Mouse (Mus musculus) hindbrain, embryonic 11.5 days (tissue): Measurements from ENCODE around the gene Cgn. TPM values are rescaled to one million over a fixed set of nuclear protein-coding genes. Genes with fewer than 3 reads are reported as not detected.

Experiments
- ATAC-seq: fragments of 200-750 bp; cut with Nextera tagmentation; 2 replicates; pipeline ENCODE4 v1.8.0; 2017; ENCODE audit warnings: mild to moderate bottlenecking, moderate TSS enrichment, moderate library complexity; ENCODE audit not compliant: low FRiP score
- DNase-seq: peaks from one replicate; pipeline ENCODE4 v3.0.0-alpha.2; 2015; ENCODE audit warnings: low spot score
- H3K27ac ChIP-seq: fragments of 300-500 bp; sonication (generic); 2 replicates; pipeline ENCODE4 v1.5.1; 2014; ENCODE audit warnings: mild to moderate bottlenecking, low read depth, low read length
- H3K27me3 ChIP-seq: fragments of 300-500 bp; sonication (generic); 2 replicates; pipeline ENCODE4 v1.6.1; 2014; ENCODE audit warnings: mild to moderate bottlenecking, low read length, moderate library complexity, mixed read lengths; ENCODE audit not compliant: control insufficient read depth, insufficient read depth
- H3K36me3 ChIP-seq: fragments of 300-500 bp; sonication (generic); 2 replicates; pipeline ENCODE4 v1.6.1; 2014; ENCODE audit warnings: mild to moderate bottlenecking, low read length, moderate library complexity, mixed read lengths; ENCODE audit not compliant: control insufficient read depth, insufficient read depth
- H3K4me1 ChIP-seq: fragments of 300-500 bp; sonication (generic); replicated peaks from 2 replicates; pipeline ENCODE4 v1.6.1; 2014; ENCODE audit warnings: low read length, mixed read lengths; ENCODE audit not compliant: control insufficient read depth, insufficient read depth
- H3K4me2 ChIP-seq: fragments of 300-500 bp; sonication (generic); replicated peaks from 2 replicates; pipeline ENCODE4 v1.6.1; 2014; ENCODE audit warnings: mild to moderate bottlenecking, low read depth, low read length
- H3K4me3 ChIP-seq: fragments of 300-500 bp; sonication (generic); 2 replicates; pipeline ENCODE4 v1.5.1; 2014; ENCODE audit warnings: low read depth, low read length
- H3K9ac ChIP-seq: fragments of 300-500 bp; sonication (generic); 2 replicates; pipeline ENCODE4 v1.6.1; 2014; ENCODE audit warnings: low read depth, low read length
- H3K9me3 ChIP-seq: fragments of 300-500 bp; sonication (generic); 2 replicates; pipeline ENCODE4 v1.6.1; 2016; ENCODE audit warnings: low read length; ENCODE audit not compliant: control insufficient read depth
- WGBS: fragments of 180-500 bp; shearing (Covaris S2); extraction: QIAGEN DNeasy Blood & Tissue Kit; methylation state at CpG from one replicate; pipeline ENCODE4 v1.1.7; 2014; 5-methylcytosine and 5-hydroxymethylcytosine counted together
- polyA plus RNA-seq: library from polyadenylated mRNA; unstranded; fragments of >200 nt; fragmentation: Nextera tagmentation; extraction: Ambion mirVana; gene quantifications from 2 replicates; pipeline ENCODE4 v1.2.1, GENCODE M21; 2014

The Cgn gene
- polyA plus RNA-seq, result 2.7 and 3.5 TPM in 2 replicates

DNA sequence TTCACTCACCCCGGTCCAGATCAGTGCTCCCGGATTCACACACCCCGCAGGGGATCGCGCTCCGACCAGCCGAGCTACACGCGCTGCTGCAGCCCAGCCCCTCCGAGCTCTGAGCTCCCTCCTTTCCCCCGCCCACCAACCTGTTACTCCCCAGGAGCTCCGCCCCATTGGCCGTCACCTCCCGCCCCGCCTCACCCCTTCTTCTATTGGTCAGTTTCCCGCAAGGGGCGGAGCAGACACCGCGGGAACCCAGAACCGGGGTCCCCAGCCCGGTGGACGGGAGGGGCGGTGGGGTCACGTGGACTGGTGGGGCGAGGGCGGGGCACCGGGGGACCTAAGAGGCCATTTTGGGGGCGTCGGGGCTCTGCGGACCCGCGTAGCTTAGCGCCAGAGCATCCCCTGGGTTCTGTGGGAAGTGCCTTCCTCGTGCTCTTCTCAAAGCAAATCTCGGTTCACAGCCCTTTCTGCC is at the start of gene Cgn:
Cgn (minus strand) TSS at position 126 of the 469 bp plus-strand sequence.
- Histone ChIP-seq H3K36me3 (no peaks in the 10 kb centered on the region), H3K4me1 (no peaks in the 10 kb centered on the region; the same call in 1 of the 2 replicates), H3K9me3 (no peaks in the 10 kb centered on the region), H3K4me2 (peak within 1 kb of the TSS; percentile 77), H3K4me3 (peak within 1 kb of the TSS; percentile 45), H3K9ac (peak within 1 kb of the TSS; percentile 55), H3K27me3 (no peaks in the 10 kb centered on the region), H3K27ac (peak within 1 kb of the TSS; percentile 51)
- WGBS, result under 1% methylated on average over 32 of the region's 35 CpGs
- DNase-seq, result peak; percentile 97
- ATAC-seq, result peak; percentile 96

DNA sequence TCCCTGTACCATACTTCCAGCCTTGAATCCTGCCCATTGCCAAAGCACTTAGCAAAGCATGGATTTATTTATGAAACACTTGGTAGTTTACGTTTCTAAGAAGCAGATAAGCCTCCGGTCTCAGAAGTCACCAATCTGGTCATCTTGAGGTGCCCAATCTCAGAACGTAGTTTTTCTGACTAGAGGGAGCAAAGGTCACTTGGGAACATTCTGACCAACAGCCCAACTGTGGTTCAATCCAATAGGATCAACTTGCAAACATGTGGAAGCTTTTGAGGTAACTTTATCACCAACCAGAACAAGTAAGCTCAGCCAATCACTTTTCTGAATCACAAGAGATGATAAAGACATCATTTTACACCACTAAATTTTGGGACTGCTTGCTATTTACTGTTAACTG is 49.1 kb upstream of the Cgn start:
- H3K36me3 ChIP-seq, result no peaks in the 10 kb centered on the region
- WGBS, result 79% methylated on average over 3 of the region's 3 CpGs

DNA sequence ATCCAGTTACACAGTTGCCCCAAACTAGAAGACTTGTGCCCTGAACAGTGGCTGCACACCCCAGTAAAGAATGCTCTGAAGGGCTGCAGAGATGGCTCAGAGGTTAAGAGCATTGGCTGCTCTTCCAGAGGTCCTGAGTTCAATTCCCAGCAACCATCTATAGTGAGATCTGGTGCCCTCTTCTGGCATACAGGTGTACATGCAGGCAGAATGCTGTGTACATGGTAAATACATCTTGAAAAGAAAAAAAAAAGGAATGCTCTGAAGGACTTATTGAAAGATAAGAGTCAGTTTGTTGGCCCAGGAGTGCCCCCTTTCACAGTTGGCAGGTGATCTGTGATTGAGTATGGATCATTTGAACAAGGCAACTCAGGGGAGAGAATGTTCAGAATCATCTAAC is 47.1 kb upstream of the Cgn start:
- no peak for DNase-seq
- no peaks in the 10 kb centered on the region for H3K36me3 ChIP-seq
- H3K27me3 ChIP-seq, result no peaks in the 10 kb centered on the region
- no peaks in the 10 kb centered on the region for H3K9me3 ChIP-seq
- no peaks in the 10 kb centered on the region for H3K4me1 ChIP-seq
- H3K27ac ChIP-seq, result no peak overlapping the region
- H3K4me3 ChIP-seq, result no peak overlapping the region
- H3K9ac ChIP-seq, result no peak overlapping the region
- H3K4me2 ChIP-seq, result no peak overlapping the region
- ATAC-seq, result no peak

More for the DNA sequence above, 49.1 kb upstream of the Cgn start:
- Histone ChIP-seq H3K4me1 (no peaks in the 10 kb centered on the region), H3K9ac (no peak overlapping the region), H3K27me3 (no peaks in the 10 kb centered on the region), H3K4me3 (no peak overlapping the region), H3K9me3 (no peaks in the 10 kb centered on the region), H3K4me2 (no peak overlapping the region), H3K27ac (no peak overlapping the region)
- DNase-seq (no peak), ATAC-seq (no peak)

DNA sequence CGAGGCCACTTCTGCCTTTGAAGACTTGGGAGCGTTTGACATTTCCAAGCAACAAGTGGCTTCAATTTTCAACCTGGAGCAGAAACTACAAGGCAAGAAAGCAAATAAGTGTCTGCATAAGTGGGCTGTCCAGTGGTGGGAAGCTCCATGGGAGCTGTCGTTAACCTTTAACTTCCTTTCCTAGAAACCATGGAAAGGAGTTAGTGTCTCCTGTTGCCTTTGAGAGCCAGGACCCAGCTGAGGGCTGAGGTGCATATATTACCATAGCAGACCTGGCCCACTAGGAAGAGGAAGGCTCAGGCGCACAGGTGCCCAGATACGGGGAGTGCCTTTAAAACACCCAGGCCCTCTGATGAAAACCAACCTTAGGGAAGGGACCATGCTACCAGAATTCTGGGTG is 46.4 kb upstream of the Cgn start:
- H3K36me3 ChIP-seq, result no peaks in the 10 kb centered on the region
- 79% methylated on average over 5 of the region's 5 CpGs for WGBS
- ATAC-seq, result no peak

DNA sequence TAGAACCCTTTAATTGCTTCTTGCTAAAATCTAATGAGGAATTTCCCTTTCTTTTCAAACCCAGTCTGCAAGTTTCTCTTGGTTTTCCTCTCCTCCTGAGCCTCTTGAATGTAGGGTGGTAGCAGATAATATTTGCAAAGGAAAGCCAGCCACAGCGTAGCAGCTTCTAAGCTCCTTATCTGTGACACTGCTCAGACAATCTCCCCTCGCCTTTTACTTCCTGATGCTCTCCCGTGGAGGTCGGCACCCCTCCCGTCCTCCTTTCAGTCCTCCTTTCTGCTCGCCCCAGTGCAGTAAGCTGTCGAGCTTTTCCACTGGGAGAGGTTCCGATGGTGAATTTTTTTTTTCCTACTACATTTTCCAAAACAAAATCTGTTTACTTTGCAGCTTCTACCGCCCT is 45.8 kb upstream of the Cgn start:
- Histone ChIP-seq H3K4me2 (no peak overlapping the region), H3K27me3 (no peaks in the 10 kb centered on the region), H3K9ac (no peak overlapping the region), H3K4me3 (no peak overlapping the region), H3K9me3 (no peaks in the 10 kb centered on the region), H3K36me3 (no peaks in the 10 kb centered on the region), H3K27ac (no peak overlapping the region), H3K4me1 (no peaks in the 10 kb centered on the region)
- no peak for DNase-seq
- 32% methylated on average over 9 of the region's 9 CpGs for WGBS
- ATAC-seq, result no peak

More for the DNA sequence above, 46.4 kb upstream of the Cgn start:
- Histone ChIP-seq H3K4me1 (no peaks in the 10 kb centered on the region), H3K9me3 (no peaks in the 10 kb centered on the region), H3K4me2 (no peak overlapping the region), H3K4me3 (no peak overlapping the region), H3K27ac (no peak overlapping the region), H3K9ac (no peak overlapping the region), H3K27me3 (no peaks in the 10 kb centered on the region)
- DNase-seq, result no peak

DNA sequence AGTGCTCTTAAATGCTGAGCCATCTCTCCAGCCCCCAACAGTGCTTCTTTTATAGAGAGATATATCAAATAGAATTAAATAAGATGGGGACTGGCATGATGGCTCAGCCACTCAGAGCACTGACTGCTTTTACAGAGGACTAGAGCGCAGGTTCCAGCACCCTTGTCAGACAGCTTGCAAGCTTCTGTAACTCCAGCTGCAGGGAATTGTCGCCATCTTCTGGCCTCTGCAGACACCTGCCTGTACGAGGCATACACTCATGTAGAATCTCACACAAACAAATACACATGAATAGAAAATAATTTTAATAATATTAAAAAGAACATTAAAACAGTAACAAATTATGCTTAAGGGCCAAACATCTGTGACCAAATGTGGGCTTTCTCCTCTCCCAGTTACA is 37.8 kb upstream of the Cgn start:
- Histone ChIP-seq H3K4me3 (no peak overlapping the region), H3K36me3 (no peaks in the 10 kb centered on the region), H3K4me2 (no peak overlapping the region), H3K9me3 (no peaks in the 10 kb centered on the region), H3K9ac (no peak overlapping the region), H3K27ac (no peak overlapping the region), H3K27me3 (no peaks in the 10 kb centered on the region), H3K4me1 (no peaks in the 10 kb centered on the region)
- 76% methylated on average over 3 of the region's 3 CpGs for WGBS
- ATAC-seq (no peak), DNase-seq (no peak)

DNA sequence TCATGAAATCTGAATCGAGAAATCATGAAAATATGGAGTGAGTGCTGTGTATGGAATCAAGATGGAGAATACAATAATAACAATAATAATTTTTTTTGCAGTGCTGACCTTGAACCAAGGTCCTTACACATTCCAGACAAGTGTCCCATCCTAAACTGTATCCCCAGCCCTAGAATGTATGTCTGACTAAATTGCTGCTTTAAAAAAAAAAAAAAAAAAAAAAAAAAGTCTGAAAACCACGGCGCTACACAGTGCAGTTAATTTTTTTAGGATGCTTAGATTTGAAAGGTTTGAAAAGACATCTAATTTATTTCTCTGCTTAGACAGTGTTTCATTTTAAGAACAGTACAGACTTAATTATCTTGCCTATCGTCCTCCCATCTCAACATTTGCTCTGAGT is 35.8 kb upstream of the Cgn start:
- H3K4me2 ChIP-seq, result peak overlapping the region; percentile 71; the same call in 1 of the 2 replicates
- DNase-seq (no peak), ATAC-seq (no peak)
- WGBS, result 94% methylated on average over 4 of the region's 4 CpGs
- H3K27ac ChIP-seq, result no peak overlapping the region
- H3K27me3 ChIP-seq, result no peaks in the 10 kb centered on the region
- no peaks in the 10 kb centered on the region for H3K9me3 ChIP-seq
- H3K9ac ChIP-seq, result no peak overlapping the region; the same call in 1 of the 2 replicates
- H3K4me1 ChIP-seq, result no peaks in the 10 kb centered on the region
- H3K36me3 ChIP-seq, result no peaks in the 10 kb centered on the region
- H3K4me3 ChIP-seq, result peak overlapping the region; percentile 68; the same call in 1 of the 2 replicates

DNA sequence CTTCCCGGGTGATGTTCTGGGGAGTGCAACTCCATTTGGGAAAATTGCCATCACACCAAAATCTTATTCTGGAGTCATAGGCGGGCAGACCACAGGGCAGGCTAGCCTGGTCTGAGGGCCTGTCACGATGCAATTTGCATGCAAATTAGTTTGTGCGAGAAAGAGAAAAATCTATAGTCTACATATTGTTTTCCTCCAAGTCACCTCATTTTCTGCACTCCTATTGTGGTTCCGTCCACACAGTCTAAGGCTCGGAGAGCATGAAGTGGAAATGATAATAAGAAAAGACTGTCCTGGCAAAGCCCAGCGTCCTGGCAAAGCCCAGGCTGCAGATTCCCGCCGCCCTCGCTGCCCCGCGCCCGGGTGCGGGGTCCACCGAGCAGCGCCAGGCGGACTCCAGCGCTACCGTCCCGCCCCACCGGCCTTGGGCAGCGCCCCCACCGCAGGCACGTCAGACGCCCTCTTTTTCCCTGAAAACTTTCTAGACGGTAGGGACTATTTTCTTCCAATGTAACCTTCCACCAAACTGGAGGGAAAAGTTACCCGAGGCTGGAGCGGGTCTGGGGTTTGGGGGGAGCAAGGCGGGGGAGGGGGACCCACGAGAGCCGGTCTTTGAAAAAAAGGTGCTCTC is 34.8 kb upstream of the Cgn start:
- Histone ChIP-seq H3K36me3 (no peaks in the 10 kb centered on the region), H3K27ac (peak overlapping the region; percentile 86), H3K4me3 (peak overlapping the region; percentile 68), H3K4me2 (peak overlapping the region; percentile 71), H3K9me3 (no peaks in the 10 kb centered on the region), H3K9ac (peak overlapping the region; percentile 95), H3K27me3 (no peaks in the 10 kb centered on the region), H3K4me1 (no peaks in the 10 kb centered on the region)
- 3% methylated on average over 31 of the region's 31 CpGs for WGBS
- DNase-seq (peak; percentile 84), ATAC-seq (peak; percentile 79)
